Mouse (Mus musculus): Measurements from ENCODE around the gene Cpne7. TPM values are rescaled to one million over a fixed set of nuclear protein-coding genes. Genes with fewer than 3 reads are reported as not detected.
"Not testable (repeated sequence)": the region's sequence is repeated elsewhere in the genome, so short reads cannot be mapped to it uniquely, and the experiment has no call there.

Cpne7 gene
- 0.14 and 1.4 TPM in 2 replicates for total RNA-seq (2017)

- ATAC-seq (replicated peaks; ENCODE audit: low read depth, poor library complexity, severe bottlenecking), result peak; percentile 15; the same call in 1 of the 2 replicates
Measured at GRCm38 (mm10) chr8:123117127-123117731, at the start of gene Cpne7. Gene Cpne7 (plus strand): TSS chr8:123117374.

GRCm38 (mm10) chr8:123071176-123071575, 46.0 kb upstream of the Cpne7 start:
- no peak for ATAC-seq (replicated peaks; ENCODE audit: low read depth, poor library complexity, severe bottlenecking)

- ATAC-seq (replicated peaks; ENCODE audit: low read depth, poor library complexity, severe bottlenecking), result no peak
Measured at GRCm38 (mm10) chr8:123077213-123077612, 40.0 kb upstream of the Cpne7 start.

- ATAC-seq (replicated peaks; ENCODE audit: low read depth, poor library complexity, severe bottlenecking), result no peak
Measured at GRCm38 (mm10) chr8:123082993-123083392, 34.2 kb upstream of the Cpne7 start.

- ATAC-seq (replicated peaks; ENCODE audit: low read depth, poor library complexity, severe bottlenecking), result no peak
Measured at GRCm38 (mm10) chr8:123083610-123084009, 33.6 kb upstream of the Cpne7 start.

GRCm38 (mm10) chr8:123087289-123087688, 29.9 kb upstream of the Cpne7 start:
- no peak for ATAC-seq (replicated peaks; ENCODE audit: low read depth, poor library complexity, severe bottlenecking)

- no peak for ATAC-seq (replicated peaks; ENCODE audit: low read depth, poor library complexity, severe bottlenecking)
Measured at GRCm38 (mm10) chr8:123097216-123097615, 20.0 kb upstream of the Cpne7 start.

- ATAC-seq (replicated peaks; ENCODE audit: low read depth, poor library complexity, severe bottlenecking), result no peak
Measured at GRCm38 (mm10) chr8:123097786-123098584, 19.2 kb upstream of the Cpne7 start.

- ATAC-seq (replicated peaks; ENCODE audit: low read depth, poor library complexity, severe bottlenecking), result peak; percentile 58
Measured at GRCm38 (mm10) chr8:123100288-123100687, 16.9 kb upstream of the Cpne7 start.

GRCm38 (mm10) chr8:123101244-123101643, 15.9 kb upstream of the Cpne7 start:
- no peak for ATAC-seq (replicated peaks; ENCODE audit: low read depth, poor library complexity, severe bottlenecking)

GRCm38 (mm10) chr8:123101735-123102685, 15.2 kb upstream of the Cpne7 start, which contains the start of gene Rpl13:
Gene Rpl13 (plus strand): TSS chr8:123102350.
- ATAC-seq (replicated peaks; ENCODE audit: low read depth, poor library complexity, severe bottlenecking), result peak; percentile 87

- ATAC-seq (replicated peaks; ENCODE audit: low read depth, poor library complexity, severe bottlenecking), result not testable (repeated sequence)
Measured at GRCm38 (mm10) chr8:123102855-123103254, 14.3 kb upstream of the Cpne7 start.

GRCm38 (mm10) chr8:123103285-123103684, 13.9 kb upstream of the Cpne7 start:
- ATAC-seq (replicated peaks; ENCODE audit: low read depth, poor library complexity, severe bottlenecking), result no peak

- no peak for ATAC-seq (replicated peaks; ENCODE audit: low read depth, poor library complexity, severe bottlenecking)
Measured at GRCm38 (mm10) chr8:123104046-123104767, 13.0 kb upstream of the Cpne7 start.

GRCm38 (mm10) chr8:123105553-123106326, 11.4 kb upstream of the Cpne7 start:
- peak; percentile 16; the same call in 1 of the 2 replicates for ATAC-seq (replicated peaks; ENCODE audit: low read depth, poor library complexity, severe bottlenecking)

- no peak for ATAC-seq (replicated peaks; ENCODE audit: low read depth, poor library complexity, severe bottlenecking)
Measured at GRCm38 (mm10) chr8:123106531-123106930, 10.6 kb upstream of the Cpne7 start.

- no peak for ATAC-seq (replicated peaks; ENCODE audit: low read depth, poor library complexity, severe bottlenecking)
Measured at GRCm38 (mm10) chr8:123108010-123108409, 9.2 kb upstream of the Cpne7 start.

GRCm38 (mm10) chr8:123108953-123109352, 8.2 kb upstream of the Cpne7 start:
- no peak for ATAC-seq (replicated peaks; ENCODE audit: low read depth, poor library complexity, severe bottlenecking)

- ATAC-seq (replicated peaks; ENCODE audit: low read depth, poor library complexity, severe bottlenecking), result peak; percentile 79
Measured at GRCm38 (mm10) chr8:123110649-123111048, 6.5 kb upstream of the Cpne7 start.

All from common myeloid progenitor, adult 5-6 weeks (primary cell).